Mouse (Mus musculus) gastrocnemius, adult 2 months (tissue): ENCODE data around the gene Olfr1218. TPM values are rescaled to one million over a fixed set of nuclear protein-coding genes. Genes with fewer than 3 reads are reported as not detected.
"Not testable (repeated sequence)": the region's sequence is repeated elsewhere in the genome, so short reads cannot be mapped to it uniquely, and the experiment has no call there.

Experiments used
- DNase-seq: peaks from one replicate; pipeline ENCODE4 v3.0.0; 2022
- H3K27ac ChIP-seq: fragments of 200-600 bp; 2 replicates; pipeline ENCODE4 v1.8.1; 2022; ENCODE audit warnings: mild to moderate bottlenecking
- H3K4me3 ChIP-seq: fragments of 200-600 bp; 2 replicates; pipeline ENCODE4 v1.8.1; 2022; ENCODE audit warnings: mild to moderate bottlenecking, moderate library complexity
- CTCF ChIP-seq: fragments of 200-600 bp; IDR thresholded peaks from 2 replicates; pipeline ENCODE4 v1.8.1; 2022; ENCODE audit warnings: antibody characterized with exemption, mild to moderate bottlenecking, moderate library complexity
- intact Hi-C: fragments of 180-260 bp; cut with DNase I; formaldehyde crosslinking; loops from one replicate; pipeline ENCODE4 v1.15.1; 2025
- long read RNA-seq, 2 experiments: library from polyadenylated mRNA; stranded (forward); transcript quantifications; one replicate each; pipeline ENCODE4 v2.0.0; 2021
- total RNA-seq, 2 experiments: library from RNA; stranded (reverse); gene quantifications; 2 replicates each; pipeline ENCODE4 v1.2.3; 2021

The Olfr1218 gene
- not detected for total RNA-seq
- long read RNA-seq, experiment 1, result 0 reads
- long read RNA-seq, experiment 2, result 0 reads

GRCm38 (mm10) chr2:89061087-89061486 lies at the start of gene Olfr1218:
Gene Olfr1218 (minus strand): TSS chr2:89061187.
- Histone ChIP-seq H3K4me3 (no peak within 1 kb of the TSS), H3K27ac (no peak within 1 kb of the TSS)
- intact Hi-C loops, result no loop called here
- no peak for DNase-seq
- no peak for TF ChIP-seq CTCF

DNA sequence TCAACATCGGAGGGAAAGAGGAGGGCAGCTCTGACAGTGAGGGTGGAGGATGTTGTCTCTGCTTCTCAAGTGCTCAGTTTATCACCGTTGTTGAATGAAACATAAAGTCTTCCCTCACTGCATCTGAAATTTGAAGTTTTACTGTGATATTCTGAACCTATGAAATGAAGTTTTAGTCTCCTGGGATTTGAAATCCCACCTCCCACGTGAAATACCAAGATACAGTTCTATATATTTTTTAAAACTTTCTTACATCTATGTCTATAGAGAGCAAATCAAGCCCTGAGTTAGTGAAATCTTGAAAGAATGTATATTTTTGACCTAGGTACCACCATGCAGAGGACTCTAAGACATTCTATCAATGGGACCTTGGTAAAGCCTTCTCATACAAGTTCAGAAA lies 45.7 kb upstream of the Olfr1218 start, which contains the start of gene Olfr1220:
Olfr1220 (minus strand) TSS at position 101 of the 400 bp plus-strand sequence.
- no peak for DNase-seq
- intact Hi-C loops, result no loop called here
- H3K27ac ChIP-seq, result no peak within 1 kb of the TSS
- no peak within 1 kb of the TSS for H3K4me3 ChIP-seq
- no peak for TF ChIP-seq CTCF

- no peak overlapping the region for H3K4me3 ChIP-seq
- no peak overlapping the region for H3K27ac ChIP-seq
- no peak for DNase-seq
- intact Hi-C loops, result no loop called here
- no peak for TF ChIP-seq CTCF
Observed at GRCm38 (mm10) chr2:89105651-89106050, 44.7 kb upstream of the Olfr1218 start.

- Histone ChIP-seq H3K4me3 (no peak overlapping the region), H3K27ac (no peak overlapping the region)
- TF ChIP-seq CTCF, result no peak
- DNase-seq, result no peak
- intact Hi-C loops, result no loop called here
Observed at GRCm38 (mm10) chr2:89093848-89094247, 32.9 kb upstream of the Olfr1218 start.

DNA sequence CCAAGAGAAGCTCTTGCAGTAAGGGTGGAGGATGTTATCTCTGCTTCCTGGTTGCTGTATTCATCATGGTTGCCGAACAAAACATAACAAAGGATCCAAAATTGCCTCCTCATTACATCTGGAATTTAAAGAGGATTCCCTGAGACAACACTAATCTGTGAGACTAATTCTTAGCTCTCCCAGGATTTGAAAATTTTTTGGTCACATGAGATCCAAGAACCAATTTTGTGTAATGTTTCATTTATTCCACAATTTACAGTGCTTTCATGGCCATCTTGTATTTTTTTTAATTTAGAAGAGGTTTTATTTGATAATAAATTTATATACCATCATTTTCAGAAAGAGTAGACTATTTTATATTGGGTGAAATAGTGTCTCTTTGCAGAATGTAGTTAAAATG lies 22.4 kb upstream of the Olfr1218 start, which contains the start of gene Olfr1219:
Olfr1219 (minus strand) TSS at position 101 of the 400 bp plus-strand sequence.
- DNase-seq, result no peak
- TF ChIP-seq CTCF, result no peak
- intact Hi-C loops, result no loop called here
- no peak within 1 kb of the TSS for H3K27ac ChIP-seq
- no peak within 1 kb of the TSS for H3K4me3 ChIP-seq

GRCm38 (mm10) chr2:89081487-89081886 lies 20.5 kb upstream of the Olfr1218 start:
- H3K27ac ChIP-seq, result no peak overlapping the region
- DNase-seq, result no peak
- H3K4me3 ChIP-seq, result no peak overlapping the region
- no peak for TF ChIP-seq CTCF
- intact Hi-C loops, result no loop called here

- Histone ChIP-seq H3K27ac (no peak within 1 kb of the TSS), H3K4me3 (no peak within 1 kb of the TSS)
- intact Hi-C loops, result no loop called here
- no peak for TF ChIP-seq CTCF
- DNase-seq, result no peak
Observed at GRCm38 (mm10) chr2:89031965-89032364, 29.0 kb downstream of the Olfr1218 start, which contains the start of gene Olfr1217. Gene Olfr1217 (minus strand): TSS chr2:89032065.

GRCm38 (mm10) chr2:89021436-89021835 lies 39.6 kb downstream of the Olfr1218 start:
- DNase-seq, intact Hi-C loops, H3K4me3 ChIP-seq, H3K27ac ChIP-seq: not testable (repeated sequence)

DNA sequence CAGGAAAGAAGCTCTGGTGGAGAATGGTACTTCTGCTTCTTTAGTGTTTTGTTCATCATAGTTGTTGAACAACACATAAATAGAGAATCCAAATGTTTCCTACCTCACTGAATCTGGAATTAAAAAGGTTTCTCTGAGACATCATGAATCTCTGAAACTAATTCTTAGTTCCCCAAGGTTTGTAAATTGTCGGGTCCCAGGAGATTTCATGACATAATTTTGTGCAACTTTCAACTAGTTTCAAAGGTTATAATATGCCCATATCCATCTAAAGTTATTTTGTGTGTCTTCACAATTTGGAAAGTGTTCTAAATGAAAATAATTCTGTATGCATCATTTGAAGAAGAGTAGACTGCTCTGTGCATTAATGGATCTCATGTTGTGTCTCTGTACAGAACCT lies 42.7 kb downstream of the Olfr1218 start, which contains the start of gene Olfr1216:
Olfr1216 (minus strand) TSS at position 101 of the 400 bp plus-strand sequence.
- intact Hi-C loops, result no loop called here
- TF ChIP-seq CTCF, result no peak
- H3K27ac ChIP-seq, result no peak within 1 kb of the TSS
- H3K4me3 ChIP-seq, result no peak within 1 kb of the TSS
- DNase-seq, result no peak

GRCm38 (mm10) chr2:89006873-89007272 lies 54.1 kb downstream of the Olfr1218 start, which contains the start of gene Olfr1215:
Gene Olfr1215 (minus strand): TSS chr2:89006973.
- no peak for DNase-seq
- no peak within 1 kb of the TSS for H3K27ac ChIP-seq
- intact Hi-C loops, result no loop called here
- no peak within 1 kb of the TSS for H3K4me3 ChIP-seq
- TF ChIP-seq CTCF, result no peak

Other genes with a start within 250 kb of the Olfr1218 start
- gene Olfr1202, start 246.7 kb downstream of the Olfr1218 start, total RNA-seq, result not detected
- gene Olfr1205, start 231.4 kb downstream of the Olfr1218 start, total RNA-seq, result not detected
- gene Olfr1204, start 211.9 kb downstream of the Olfr1218 start, total RNA-seq, result not detected
- not detected for gene Olfr1206, start 198.0 kb downstream of the Olfr1218 start, total RNA-seq
- gene Olfr1208, start 158.9 kb downstream of the Olfr1218 start, total RNA-seq, result not detected
- gene Olfr1209, start 146.0 kb downstream of the Olfr1218 start, total RNA-seq, result not detected
- not detected for gene Olfr1211, start 123.1 kb downstream of the Olfr1218 start, total RNA-seq
- gene Olfr1212, start 107.2 kb downstream of the Olfr1218 start, total RNA-seq, result not detected
- not detected for gene Gm13762, start 80.9 kb downstream of the Olfr1218 start, total RNA-seq
- gene Olfr1214, start 68.5 kb downstream of the Olfr1218 start, total RNA-seq, result not detected
- gene Olfr1215, start 54.2 kb downstream of the Olfr1218 start, total RNA-seq, result not detected
- not detected for gene Olfr1216, start 42.8 kb downstream of the Olfr1218 start, total RNA-seq
- not detected for gene Olfr1217, start 29.1 kb downstream of the Olfr1218 start, total RNA-seq
- not detected for gene Olfr1219, start 22.3 kb upstream of the Olfr1218 start, total RNA-seq
- not detected for gene Olfr1220, start 45.6 kb upstream of the Olfr1218 start, total RNA-seq
- not detected for gene Olfr1221, start 56.1 kb upstream of the Olfr1218 start, total RNA-seq
- not detected for gene Olfr1222, start 71.9 kb upstream of the Olfr1218 start, total RNA-seq
- not detected for gene Olfr1223, start 90.4 kb upstream of the Olfr1218 start, total RNA-seq
- not detected for gene Olfr1224-ps1, start 102.9 kb upstream of the Olfr1218 start, total RNA-seq
- gene Olfr1225, start 113.5 kb upstream of the Olfr1218 start, total RNA-seq, result not detected
- not detected for gene Olfr1226, start 138.9 kb upstream of the Olfr1218 start, total RNA-seq
- not detected for gene Olfr1228, start 192.9 kb upstream of the Olfr1218 start, total RNA-seq
- not detected for gene Olfr1229, start 226.8 kb upstream of the Olfr1218 start, total RNA-seq
- gene Olfr1230, start 236.1 kb upstream of the Olfr1218 start, total RNA-seq, result not detected
- gene Olfr1231, start 245.9 kb upstream of the Olfr1218 start, total RNA-seq, result not detected